Mouse (Mus musculus) forebrain, embryonic 15.5 days (tissue): ENCODE measurements around the gene Flrt2. TPM values are rescaled to one million over a fixed set of nuclear protein-coding genes. Genes with fewer than 3 reads are reported as not detected.

ENCODE experiments used
- ATAC-seq: fragments of 200-750 bp; cut with Nextera tagmentation; replicated peaks from 2 replicates; pipeline ENCODE4 v1.8.0; 2017; ENCODE audit warnings: mild to moderate bottlenecking, moderate TSS enrichment, moderate library complexity
- H3K27ac ChIP-seq: fragments of 300-500 bp; sonication (generic); replicated peaks from 2 replicates; pipeline ENCODE4 v1.5.1; 2015; ENCODE audit warnings: mild to moderate bottlenecking, inconsistent platforms
- H3K27me3 ChIP-seq: fragments of 300-500 bp; sonication (generic); 2 replicates; pipeline ENCODE4 v1.6.1; 2015; ENCODE audit warnings: inconsistent platforms
- H3K36me3 ChIP-seq: fragments of 300-500 bp; sonication (generic); 2 replicates; pipeline ENCODE4 v1.6.1; 2015; ENCODE audit warnings: mild to moderate bottlenecking, inconsistent platforms
- H3K4me1 ChIP-seq: fragments of 300-500 bp; sonication (generic); 2 replicates; pipeline ENCODE4 v1.6.1; 2015; ENCODE audit warnings: inconsistent platforms
- H3K4me2 ChIP-seq: fragments of 300-500 bp; sonication (generic); replicated peaks from 2 replicates; pipeline ENCODE4 v1.6.1; 2015; ENCODE audit warnings: mild to moderate bottlenecking, inconsistent platforms
- H3K4me3 ChIP-seq: fragments of 300-500 bp; sonication (generic); 2 replicates; pipeline ENCODE4 v1.5.1; 2015; ENCODE audit warnings: mild to moderate bottlenecking, inconsistent platforms
- H3K9ac ChIP-seq: fragments of 300-500 bp; sonication (generic); replicated peaks from 2 replicates; pipeline ENCODE4 v1.6.1; 2015; ENCODE audit warnings: mild to moderate bottlenecking, inconsistent platforms
- H3K9me3 ChIP-seq: fragments of 300-500 bp; sonication (generic); 2 replicates; pipeline ENCODE4 v1.6.1; 2016; ENCODE audit warnings: inconsistent platforms
- polyA plus RNA-seq: library from polyadenylated mRNA; unstranded; fragments of >200 nt; fragmentation: Nextera tagmentation; extraction: Ambion mirVana; gene quantifications from 2 replicates; pipeline ENCODE4 v1.2.1, GENCODE M21; 2015

Gene Flrt2
- polyA plus RNA-seq, 1 experiment from 2014 or later: 37.5 TPM

DNA sequence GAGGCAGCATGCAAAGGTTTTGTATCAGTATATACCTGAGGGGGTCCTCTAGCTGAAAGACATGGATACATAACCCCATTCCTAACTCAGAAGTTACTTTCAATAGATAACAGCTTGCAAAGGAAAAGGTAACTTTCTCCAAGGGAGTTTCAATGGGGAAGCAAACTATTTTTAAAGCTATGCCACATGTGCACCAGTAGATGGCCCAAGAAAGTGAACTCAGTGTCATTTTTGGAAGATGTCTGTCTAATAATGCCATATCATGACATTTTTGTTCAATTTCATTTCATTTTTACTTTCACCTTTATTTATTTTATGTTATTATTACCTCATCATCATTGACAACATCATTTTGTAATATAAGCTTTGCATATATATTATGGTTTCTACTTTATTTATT is 124.6 kb downstream of the Flrt2 start:
- no peak for ATAC-seq
- H3K4me3 ChIP-seq: no peak overlapping the region
- no peaks in the 10 kb centered on the region for H3K4me1 ChIP-seq
- no peak overlapping the region for H3K27ac ChIP-seq
- H3K36me3 ChIP-seq: no peaks in the 10 kb centered on the region
- H3K9ac ChIP-seq: no peak overlapping the region
- H3K4me2 ChIP-seq: no peak overlapping the region
- H3K9me3 ChIP-seq: no peaks in the 10 kb centered on the region
- no peaks in the 10 kb centered on the region for H3K27me3 ChIP-seq
